Mouse (Mus musculus) small intestine, adult 2 months (tissue): ENCODE measurements at regions not wholly inside any gene's neighbourhood (a gene's known extent, or its start where the extent isn't known, plus 50 kb on each side); places are given as distances from the start of the nearest gene placed in this dataset.

Experiments
- CTCF ChIP-seq: fragments of 200-500 bp; IDR thresholded peaks from 2 replicates; pipeline ENCODE4 v1.5.1; 2012; ENCODE audit warnings: low read depth, mild to moderate bottlenecking, control low read depth, inconsistent platforms, low read length, moderate library complexity, mixed read lengths; ENCODE audit not compliant: insufficient replicate concordance, insufficient read length; ENCODE audit errors: extremely low read depth
- POLR2A ChIP-seq: fragments of 200-500 bp; IDR thresholded peaks from 2 replicates; pipeline ENCODE4 v1.6.1; 2012; ENCODE audit warnings: low read depth, mild to moderate bottlenecking, control low read depth, inconsistent platforms, low read length, moderate library complexity

GRCm38 (mm10) chr5:119329860-119330259 is 340.6 kb upstream of the Tbx3 start:
- no peak for TF ChIP-seq POLR2A
- no peak for TF ChIP-seq CTCF
